ENCODE assay signal across 22 mouse cellular contexts in the genomic region with DNA sequence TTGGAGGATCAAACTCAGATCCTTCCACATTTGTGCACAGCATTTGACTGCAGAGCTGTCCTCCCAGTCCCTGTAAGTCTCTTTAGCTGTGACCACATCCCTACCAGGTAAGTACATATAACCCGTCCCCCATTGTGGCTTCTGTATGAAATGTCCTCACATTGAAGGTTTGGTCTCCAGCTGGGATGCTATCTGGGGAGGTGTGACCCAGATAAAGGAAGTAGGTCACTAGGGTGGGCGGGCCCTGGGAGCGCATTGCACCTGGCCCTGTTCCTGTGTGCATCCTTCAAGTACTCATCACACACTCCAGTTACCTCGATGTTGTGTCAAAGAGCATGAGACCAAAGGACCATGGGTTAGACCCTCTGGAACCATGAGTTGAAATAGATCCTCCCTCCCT. TPM values are rescaled to one million over a fixed set of nuclear protein-coding genes. Genes with fewer than 3 reads are reported as not detected.
A peak's percentile ranks its signal among the peaks of the same experiment; 100 is the strongest.
DNase-seq lines count a peak whose midpoint lies in the region.
"Had no signal": no experiment of that assay in that cellular context is flagged by ENCODE, and none has a peak within 500 bp of the region (broad histone marks: within the 10 kb centered on the region; RNA-seq: fewer than 3 reads in every experiment).

No protein-coding gene starts in this region.

- peak; percentile 86 for DNase-seq in thymus, postnatal 0 days (ENCODE audit: low spot score)
- peak; percentile 40 to 43 for DNase-seq in thymus, postnatal 10 days (ENCODE audit: low spot score in 2 of 2)
- DNase-seq in thymus, postnatal 25 days, result peak; percentile 10
- peak; percentile 48 for DNase-seq in thymus, postnatal 4 days
- DNase-seq in retina, embryonic 14.5 days (ENCODE audit: low spot score), result no peak
- DNase-seq in left cerebral cortex, postnatal 25 days (ENCODE audit: low spot score in 2 of 2), result no peak
- no peak for DNase-seq in heart, postnatal 10 days
- DNase-seq: adrenal gland, adult 2 months; adrenal gland, postnatal 10 days; adrenal gland, postnatal 25 days; cerebellum, adult 11 months; cerebellum, adult 18-20 months; cerebellum, adult 8-10 months; cerebellum, adult 9-11 months; cerebellum, postnatal 14 days; cerebellum, postnatal 36 days; embryo, embryonic 11 days had no signal

- intact Hi-C loops in left cerebral cortex, postnatal 25 days (cut with DNase I), result no loop called here
- intact Hi-C loops in heart, postnatal 10 days (cut with DNase I), result no loop called here

RNA-seq across cellular contexts. Expression of a gene that starts 42.8 kb away (rescaled TPM):
- polyA plus RNA-seq in thymus, postnatal 0 days (2015; fragmentation: Nextera tagmentation; extraction: Ambion mirVana), result 0.31 and 0.52 TPM in 2 replicates
- total RNA-seq in left cerebral cortex, postnatal 25 days (2021), result 1 to 10 TPM in 1 of 2 experiments, under 1 TPM in 1; 0.44 to 1.3 TPM
- not detected for total RNA-seq in heart, postnatal 10 days (2021)
- total RNA-seq: adrenal gland, adult 2 months; adrenal gland, postnatal 10 days; adrenal gland, postnatal 25 days; adrenal gland, postnatal 4 days; common myeloid progenitor, adult 5-6 weeks; MEL had no signal
- polyA plus RNA-seq: C2C12; erythroblast, embryonic 14.5 days had no signal

Comparison
In these comparisons a context has a peak if more than half of its experiments do, and no peak if none do; other contexts are left out.
1. DNase-seq: peak in thymus, postnatal 0 days (single experiment), thymus, postnatal 10 days (2 of 2), thymus, postnatal 25 days (single experiment) and thymus, postnatal 4 days (single experiment); none in retina, embryonic 14.5 days (single experiment), left cerebral cortex, postnatal 25 days (0 of 2) and heart, postnatal 10 days (0 of 2).